Mouse (Mus musculus): ENCODE results near the gene Eprs.

GRCm38 (mm10) chr1:185456327-185456726 lies 93.5 kb downstream of the Eprs start:
- TF ChIP-seq POLR2A (IDR thresholded peaks at IDR 0.05; ENCODE audit: control insufficient read depth, low read depth, low read length) (no peak), CTCF (IDR thresholded peaks at IDR 0.05; ENCODE audit: control insufficient read depth, insufficient read depth, insufficient replicate concordance, low read depth, low read length) (no peak)

All from testis, adult 2 months (tissue).